8 mouse cellular contexts compared by ENCODE assay signal in the genomic region with DNA sequence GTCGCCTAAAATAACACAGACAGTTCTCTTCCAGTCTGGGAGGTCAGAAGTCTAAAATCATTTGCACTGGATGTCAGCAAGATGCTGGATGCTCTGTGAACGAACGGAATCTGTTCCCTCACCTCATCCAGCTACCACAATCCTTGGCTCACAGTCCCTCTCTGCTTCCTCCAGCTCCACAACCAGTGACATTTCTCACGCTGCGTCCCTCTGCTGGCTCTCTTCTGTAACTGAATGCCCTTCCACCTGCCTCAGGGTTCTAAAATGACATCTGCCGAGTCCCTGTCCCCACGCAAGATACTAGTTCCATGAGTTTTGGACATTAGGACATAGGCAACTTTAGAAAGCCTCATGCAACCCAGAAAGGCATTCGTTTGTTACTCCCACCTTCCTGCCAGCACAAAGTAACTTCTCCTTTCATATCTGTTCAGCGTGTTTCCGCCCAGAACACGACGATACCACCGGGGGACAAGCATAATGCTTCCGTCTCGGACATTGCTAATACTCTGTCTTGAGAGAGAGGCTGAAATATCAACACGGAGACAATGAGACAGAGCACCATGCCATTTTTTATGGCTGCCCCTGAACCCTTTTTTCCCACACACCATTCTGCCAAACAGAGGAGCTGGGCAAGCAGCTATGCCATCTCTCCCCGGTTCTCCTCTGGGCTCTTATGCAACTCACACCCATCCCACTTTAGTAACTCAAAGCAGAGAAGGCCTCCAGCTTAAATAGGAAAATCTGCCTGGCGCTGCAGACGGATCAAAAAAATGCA. TPM values are rescaled to one million over a fixed set of nuclear protein-coding genes. Genes with fewer than 3 reads are reported as not detected.
DNase-seq lines count a peak whose midpoint lies in the region; ATAC-seq lines count a peak whose summit lies in the region.

No protein-coding gene starts in this region.

- no peak overlapping the region for H3K27ac ChIP-seq in heart, embryonic 10.5 days
- peak overlapping the region; percentile 61 for H3K27ac ChIP-seq in hindbrain, embryonic 15.5 days (replicated peaks)

- no peaks in the 10 kb centered on the region for H3K36me3 ChIP-seq in heart, embryonic 10.5 days
- no peaks in the 10 kb centered on the region for H3K36me3 ChIP-seq in hindbrain, embryonic 15.5 days
- no peaks in the 10 kb centered on the region for H3K36me3 ChIP-seq in splenic B cell, adult 2 months (ENCODE audit: control insufficient read depth, insufficient read depth, low read length, poor library complexity, severe bottlenecking)

- no peak for ATAC-seq in hindbrain, embryonic 15.5 days (ENCODE audit: low FRiP score, low read depth)
- ATAC-seq in erythroid progenitor cell, adult 5-6 weeks (replicated peaks; ENCODE audit: low FRiP score, poor library complexity, severe bottlenecking), result no peak

- H3K9ac ChIP-seq in hindbrain, embryonic 15.5 days, result no peak overlapping the region

- WGBS in heart, embryonic 10.5 days, result 72% methylated on average over 19 of the region's 19 CpGs
- 67% methylated on average over 19 of the region's 19 CpGs for WGBS in hindbrain, embryonic 15.5 days

- DNase-seq in heart, postnatal 4 days, result peak; percentile 16
- no peak for DNase-seq in heart, embryonic 10.5 days (ENCODE audit: low spot score)
- DNase-seq in thymus, postnatal 14 days, result peak; percentile 8
- DNase-seq in thymus, postnatal 0 days (ENCODE audit: low spot score), result no peak
- DNase-seq in splenic B cell, adult 2 months (ENCODE audit: low read depth, low spot score), result peak; percentile 10
- no peak for DNase-seq in embryo, embryonic 9.5 days (ENCODE audit: extremely low spot score)

- H3K4me1 ChIP-seq in heart, embryonic 10.5 days, result peaks cover 31% of the 10 kb centered on the region
- peaks cover 23% of the 10 kb centered on the region for H3K4me1 ChIP-seq in hindbrain, embryonic 15.5 days (replicated peaks)

- H3K4me3 ChIP-seq in heart, embryonic 10.5 days, result no peak overlapping the region
- H3K4me3 ChIP-seq in hindbrain, embryonic 15.5 days, result no peak overlapping the region

- H3K9me3 ChIP-seq in heart, embryonic 10.5 days, result no peaks in the 10 kb centered on the region
- H3K9me3 ChIP-seq in hindbrain, embryonic 15.5 days, result no peaks in the 10 kb centered on the region

- H3K4me2 ChIP-seq in hindbrain, embryonic 15.5 days, result no peak overlapping the region

- no peaks in the 10 kb centered on the region for H3K27me3 ChIP-seq in heart, embryonic 10.5 days (ENCODE audit: insufficient read depth, poor library complexity, severe bottlenecking)
- H3K27me3 ChIP-seq in hindbrain, embryonic 15.5 days, result no peaks in the 10 kb centered on the region
- H3K27me3 ChIP-seq in splenic B cell, adult 2 months (ENCODE audit: control insufficient read depth, insufficient read depth, low read length, poor library complexity, severe bottlenecking), result no peaks in the 10 kb centered on the region; the same call in 1 of the 2 replicates

RNA-seq across cellular contexts. Expression of a gene that starts 27.6 kb away (rescaled TPM):
- total RNA-seq in heart, postnatal 4 days (2021), result 10 to 100 TPM; 14.4 to 18.2 TPM
- 3.8 and 4.6 TPM in 2 replicates for polyA plus RNA-seq in heart, embryonic 10.5 days (2016; fragmentation: Nextera tagmentation; extraction: Ambion mirVana)
- 0.82 and 1.2 TPM in 2 replicates for polyA plus RNA-seq in thymus, postnatal 0 days (2015; fragmentation: Nextera tagmentation; extraction: Ambion mirVana)
- polyA plus RNA-seq in hindbrain, embryonic 15.5 days (2015; fragmentation: Nextera tagmentation; extraction: Ambion mirVana), result 3.5 and 4.5 TPM in 2 replicates
- total RNA-seq in erythroid progenitor cell, adult 5-6 weeks (2015; ENCODE audit: low replicate concordance), result not detected in 2 replicates
- not detected in 2 replicates for total RNA-seq in erythroid progenitor cell, adult 5-6 weeks (2017; ENCODE audit: low replicate concordance)

Comparison
In these comparisons a context has a peak if more than half of its experiments do, and no peak if none do; other contexts are left out.
1. DNase-seq: peak in heart, postnatal 4 days (single experiment), thymus, postnatal 14 days (single experiment) and splenic B cell, adult 2 months (single experiment); none in heart, embryonic 10.5 days (single experiment), thymus, postnatal 0 days (single experiment) and embryo, embryonic 9.5 days (single experiment).